Mouse (Mus musculus): ENCODE measurements around the gene Mettl26. TPM values are rescaled to one million over a fixed set of nuclear protein-coding genes. Genes with fewer than 3 reads are reported as not detected.
A peak's percentile ranks its signal among the peaks of the same experiment; 100 is the strongest.
"Not testable (repeated sequence)": the region's sequence is repeated elsewhere in the genome, so short reads cannot be mapped to it uniquely, and the experiment has no call there.

Gene Mettl26
- total RNA-seq, 2 experiments from 2014 or later, result 39.0 to 39.9 TPM

DNA sequence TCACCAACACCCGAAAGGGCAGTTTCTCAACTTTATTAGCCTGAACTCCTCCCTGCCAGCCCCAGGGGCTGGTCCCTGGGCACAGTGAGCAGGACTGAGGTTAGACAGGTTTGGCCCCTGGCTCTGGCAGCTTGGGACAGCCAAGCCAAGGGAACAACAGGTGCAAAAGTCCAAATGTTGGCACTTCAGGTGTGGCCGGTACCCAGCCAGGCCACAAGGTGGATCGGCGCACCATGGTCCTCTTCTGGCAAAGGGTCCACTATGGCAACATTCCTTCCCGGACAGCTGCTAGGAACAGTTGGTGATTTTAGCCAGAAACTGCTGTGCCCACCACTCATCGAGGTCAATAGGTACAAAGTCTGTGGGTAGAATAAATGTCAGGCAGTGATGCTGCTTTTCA is 11.2 kb upstream of the Mettl26 start:
- H3K27ac ChIP-seq, result no peak overlapping the region
- no peak overlapping the region for H3K4me3 ChIP-seq
- TF ChIP-seq CTCF (conservative IDR thresholded peaks at IDR 0.05), result 0 out of 2 replicates have a peak, but pooled peaks have one; percentile 4
- DNase-seq (ENCODE audit: low spot score in 2 of 2), result no peak

DNA sequence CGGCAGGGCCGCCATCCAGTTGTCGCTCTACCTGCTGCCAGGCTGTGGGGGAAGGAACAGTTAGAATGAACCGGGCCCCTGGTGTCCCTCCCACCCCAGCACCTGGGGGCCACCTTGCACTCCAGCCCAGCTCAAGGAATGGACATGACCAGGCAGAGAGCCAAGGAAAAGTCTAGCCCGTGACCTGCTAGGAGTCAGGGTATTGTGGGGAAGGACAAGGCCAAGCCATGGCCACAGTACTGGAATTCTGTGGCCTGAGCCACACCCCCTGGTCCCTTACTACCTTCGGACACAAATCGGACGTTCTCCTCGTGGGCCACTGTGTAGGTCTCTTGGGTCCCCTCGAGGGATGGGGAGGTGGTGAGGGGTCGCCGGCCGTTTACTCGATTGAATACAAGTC is 10.6 kb upstream of the Mettl26 start:
- TF ChIP-seq CTCF (conservative IDR thresholded peaks at IDR 0.05), result no peak
- DNase-seq (ENCODE audit: low spot score in 2 of 2), result no peak
- no peak overlapping the region for H3K27ac ChIP-seq
- H3K4me3 ChIP-seq, result no peak overlapping the region

DNA sequence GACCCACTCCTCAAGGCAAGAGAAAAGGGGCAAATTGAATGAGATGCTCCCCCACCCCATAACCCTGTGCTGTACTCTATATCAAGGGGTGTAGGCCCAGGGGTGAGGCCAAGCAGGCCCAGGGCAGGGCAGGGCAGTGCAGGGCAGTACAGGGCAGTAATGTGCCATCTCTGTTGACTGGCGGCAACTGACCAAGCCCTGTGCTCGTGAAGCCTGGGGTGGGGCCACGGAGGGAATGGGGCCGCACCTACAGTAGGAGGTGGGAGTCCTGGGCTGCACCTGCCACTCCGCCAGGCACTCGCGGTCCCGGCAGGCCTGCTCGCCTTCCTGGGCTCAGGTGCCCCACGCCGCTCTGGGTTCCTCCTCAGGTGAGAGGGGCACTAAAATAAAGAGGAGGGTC is 9.6 kb upstream of the Mettl26 start:
- DNase-seq (ENCODE audit: low spot score in 2 of 2), result no peak
- TF ChIP-seq CTCF (conservative IDR thresholded peaks at IDR 0.05), result no peak

GRCm38 (mm10) chr17:25866172-25866571 is 8.7 kb upstream of the Mettl26 start:
- no peak for TF ChIP-seq CTCF (conservative IDR thresholded peaks at IDR 0.05)
- H3K4me3 ChIP-seq, result no peak overlapping the region
- no peak for DNase-seq (ENCODE audit: low spot score in 2 of 2)

More for the DNA sequence above, 9.6 kb upstream of the Mettl26 start:
- Histone ChIP-seq H3K27ac (no peak overlapping the region), H3K4me3 (no peak overlapping the region)

GRCm38 (mm10) chr17:25867509-25867835 is 7.4 kb upstream of the Mettl26 start:
- Histone ChIP-seq H3K27ac (peak overlapping the region; percentile 94; the same call in 1 of the 2 replicates), H3K4me3 (peak overlapping the region; percentile 70)
- DNase-seq (ENCODE audit: low spot score in 2 of 2), result no peak
- TF ChIP-seq CTCF (conservative IDR thresholded peaks at IDR 0.05), result no peak

More at GRCm38 (mm10) chr17:25866172-25866571, 8.7 kb upstream of the Mettl26 start:
- H3K27ac ChIP-seq, result no peak overlapping the region

DNA sequence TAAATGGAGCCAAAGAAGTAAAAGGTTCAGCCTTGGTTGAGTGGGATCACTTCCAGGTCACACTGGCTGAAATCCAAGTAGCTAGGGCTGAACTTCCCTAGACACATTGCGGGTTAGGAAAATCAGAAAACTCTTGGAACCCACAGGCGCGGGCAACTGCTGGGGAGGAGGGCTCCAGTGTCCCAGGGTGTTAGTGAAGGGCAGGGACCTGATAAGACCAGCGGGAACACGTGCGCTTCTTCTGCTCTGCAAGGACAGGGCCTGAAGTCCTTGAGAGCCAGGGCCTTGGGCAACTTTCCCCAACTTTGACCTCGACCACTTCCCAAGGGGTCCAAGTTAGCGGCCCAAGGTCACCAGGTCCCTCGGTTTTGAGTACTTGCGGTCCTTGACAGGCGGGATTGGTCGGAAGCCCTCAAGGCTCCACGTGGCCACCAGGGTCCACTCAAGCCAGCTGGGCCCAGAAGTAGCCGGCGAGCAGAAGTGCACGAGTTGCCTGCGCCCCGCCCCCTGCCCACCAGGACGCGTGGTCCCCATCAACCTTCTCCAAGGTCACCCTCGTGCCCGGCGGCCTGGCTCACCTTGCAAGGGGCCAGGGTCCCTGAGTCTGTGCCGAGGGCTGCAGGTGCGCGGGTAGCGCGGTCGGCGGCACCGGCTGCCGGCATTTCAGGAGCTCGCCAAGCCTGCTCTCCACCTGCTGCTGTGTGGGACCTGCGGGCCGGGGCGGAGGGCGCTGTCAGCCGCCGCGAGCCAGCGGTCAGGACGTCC is 6.9 kb upstream of the Mettl26 start:
- TF ChIP-seq CTCF (conservative IDR thresholded peaks at IDR 0.05), result no peak
- peak overlapping the region; percentile 94 for H3K27ac ChIP-seq
- peak overlapping the region; percentile 70 for H3K4me3 ChIP-seq
- DNase-seq (ENCODE audit: low spot score in 2 of 2), result no peak

- peak; percentile 85 to 87 for DNase-seq (ENCODE audit: low spot score in 2 of 2)
- TF ChIP-seq CTCF (conservative IDR thresholded peaks at IDR 0.05), result peak; percentile 28
- Histone ChIP-seq H3K4me3 (peak within 1 kb of the TSS; percentile 70), H3K27ac (peak within 1 kb of the TSS; percentile 94)
Measured at GRCm38 (mm10) chr17:25868601-25869191, 6.2 kb upstream of the Mettl26 start, which contains the start of gene Mcrip2. Gene Mcrip2 (minus strand): TSS chr17:25868764.

GRCm38 (mm10) chr17:25869498-25869897 is 5.4 kb upstream of the Mettl26 start:
- Histone ChIP-seq H3K27ac (no peak overlapping the region), H3K4me3 (no peak overlapping the region)
- TF ChIP-seq CTCF (conservative IDR thresholded peaks at IDR 0.05), result no peak
- no peak for DNase-seq (ENCODE audit: low spot score in 2 of 2)

GRCm38 (mm10) chr17:25869954-25870353 is 4.9 kb upstream of the Mettl26 start:
- Histone ChIP-seq H3K27ac (no peak overlapping the region), H3K4me3 (no peak overlapping the region)
- DNase-seq (ENCODE audit: low spot score in 2 of 2), result no peak
- no peak for TF ChIP-seq CTCF (conservative IDR thresholded peaks at IDR 0.05)

DNA sequence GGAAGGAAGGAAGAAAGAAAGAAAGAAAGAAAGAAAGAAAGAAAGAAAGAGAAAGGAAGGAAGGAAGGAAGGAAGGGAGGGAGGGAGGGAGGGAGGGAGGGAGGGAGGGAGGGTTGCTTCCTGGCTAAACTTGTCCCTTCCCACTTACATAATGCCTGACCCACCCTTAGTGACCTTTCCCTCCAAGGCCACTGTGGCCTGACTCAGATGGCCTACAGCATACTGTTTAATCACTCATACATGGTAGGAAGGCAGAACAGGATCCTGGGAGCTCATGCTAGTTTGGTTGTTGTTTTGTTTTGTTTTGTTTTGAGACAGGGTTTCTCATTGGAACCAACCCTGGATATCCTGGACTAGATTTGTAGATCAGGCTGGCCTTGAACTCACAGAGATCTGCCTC is 3.3 kb upstream of the Mettl26 start:
- not testable (repeated sequence) for H3K27ac ChIP-seq; DNase-seq (ENCODE audit: low spot score in 2 of 2); H3K4me3 ChIP-seq

DNA sequence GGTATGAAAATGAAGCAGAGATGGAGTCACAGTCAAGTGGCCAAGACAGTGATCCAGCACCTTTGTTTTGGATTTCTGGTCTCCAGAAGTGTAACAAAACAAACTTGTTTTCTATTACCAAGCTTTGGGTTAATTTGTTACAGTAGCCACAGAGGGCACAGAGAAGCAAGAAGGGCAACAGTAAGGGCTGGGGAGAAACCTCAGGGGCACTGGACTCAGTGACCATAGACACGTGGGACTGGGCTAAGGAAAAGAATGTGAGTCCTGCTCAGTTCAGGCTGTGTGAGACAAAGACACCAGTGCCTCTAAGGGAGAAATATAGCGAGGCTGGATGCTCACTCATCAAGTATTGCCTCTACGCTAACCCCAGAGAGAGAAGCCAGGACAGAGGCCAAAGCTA is 2.2 kb upstream of the Mettl26 start:
- no peak overlapping the region for H3K4me3 ChIP-seq
- no peak for DNase-seq (ENCODE audit: low spot score in 2 of 2)
- no peak for TF ChIP-seq CTCF (conservative IDR thresholded peaks at IDR 0.05)
- H3K27ac ChIP-seq, result no peak overlapping the region

GRCm38 (mm10) chr17:25873405-25874147 is 1.3 kb upstream of the Mettl26 start:
- no peak for DNase-seq (ENCODE audit: low spot score in 2 of 2)
- no peak for TF ChIP-seq CTCF (conservative IDR thresholded peaks at IDR 0.05)
- peak overlapping the region; percentile 97; the same call in 1 of the 2 replicates for H3K27ac ChIP-seq
- no peak overlapping the region; the same call in 1 of the 2 replicates for H3K4me3 ChIP-seq

DNA sequence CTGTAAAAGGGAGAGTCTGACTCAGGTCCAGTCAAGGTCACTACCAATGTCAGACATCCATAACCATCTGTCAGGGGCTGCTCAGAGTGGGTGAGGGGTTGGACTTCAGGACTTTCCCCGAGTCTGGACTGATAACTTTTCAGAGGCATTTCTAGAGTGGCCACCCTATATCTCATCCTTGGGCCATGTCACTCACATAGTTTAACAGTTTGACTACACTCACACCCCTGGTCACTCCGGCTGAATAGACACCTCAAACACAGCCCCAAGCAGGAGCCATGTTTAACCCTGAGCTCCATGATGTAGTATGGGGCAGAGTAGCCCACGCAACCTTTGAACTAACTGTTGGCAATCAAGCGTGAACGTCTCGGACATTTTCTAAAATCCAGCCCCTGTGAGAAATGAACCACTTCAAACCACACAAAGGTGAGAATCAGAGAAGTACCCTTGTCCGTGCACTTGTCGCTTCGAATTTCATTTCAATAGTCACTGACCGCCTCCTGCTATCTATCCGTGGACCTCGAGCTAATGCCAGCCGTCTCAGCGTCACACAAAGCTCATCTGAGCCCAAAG is 640 bp upstream of the Mettl26 start:
- H3K27ac ChIP-seq, result peak overlapping the region; percentile 97
- no peak for DNase-seq (ENCODE audit: low spot score in 2 of 2)
- H3K4me3 ChIP-seq, result peak overlapping the region; percentile 99
- TF ChIP-seq CTCF (conservative IDR thresholded peaks at IDR 0.05), result no peak
